Mouse (Mus musculus): ENCODE results near the gene Zfp558. TPM values are rescaled to one million over a fixed set of nuclear protein-coding genes. Genes with fewer than 3 reads are reported as not detected.
"Not testable (repeated sequence)": the region's sequence is repeated elsewhere in the genome, so short reads cannot be mapped to it uniquely, and the experiment has no call there.

Gene Zfp558
- 2.1 and 4.8 TPM in 2 replicates for total RNA-seq (2017)

DNA sequence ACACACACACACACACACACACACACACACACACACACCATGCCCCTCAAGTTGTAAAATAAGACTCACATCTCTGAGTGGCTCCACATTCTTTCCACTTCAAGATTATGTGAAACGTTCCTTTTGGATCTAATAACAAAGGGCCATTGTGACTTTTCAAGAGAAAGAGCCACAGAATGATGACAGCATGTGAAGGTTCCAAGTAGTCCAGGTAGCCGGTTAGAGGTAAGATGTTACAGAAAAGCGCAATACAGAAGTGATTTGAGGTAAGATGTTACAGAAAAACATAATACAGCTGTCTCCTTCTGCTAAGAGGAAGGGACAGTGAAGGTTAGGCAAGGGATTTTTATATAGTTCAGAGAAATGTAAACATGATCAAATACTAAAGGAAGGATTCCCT lies at the start of gene Zfp558, which contains the start of gene Mbd3l1:
TSS of gene Zfp558 (minus strand) at position 101 of the 400 bp plus-strand sequence.
TSS of gene Mbd3l1 (plus strand) at position 192 of the 400 bp plus-strand sequence.
- ATAC-seq (replicated peaks in 1 of 2; ENCODE audit: insufficient read depth in 1 of 2, low FRiP score in 2 of 2, low TSS enrichment in 1 of 2, low read depth in 1 of 2, poor library complexity in 2 of 2, severe bottlenecking in 2 of 2): no peak

- no peak for ATAC-seq (replicated peaks in 1 of 2; ENCODE audit: insufficient read depth in 1 of 2, low FRiP score in 2 of 2, low TSS enrichment in 1 of 2, low read depth in 1 of 2, poor library complexity in 2 of 2, severe bottlenecking in 2 of 2)
Observed at GRCm38 (mm10) chr9:18508098-18508497, 30.0 kb upstream of the Zfp558 start.

DNA sequence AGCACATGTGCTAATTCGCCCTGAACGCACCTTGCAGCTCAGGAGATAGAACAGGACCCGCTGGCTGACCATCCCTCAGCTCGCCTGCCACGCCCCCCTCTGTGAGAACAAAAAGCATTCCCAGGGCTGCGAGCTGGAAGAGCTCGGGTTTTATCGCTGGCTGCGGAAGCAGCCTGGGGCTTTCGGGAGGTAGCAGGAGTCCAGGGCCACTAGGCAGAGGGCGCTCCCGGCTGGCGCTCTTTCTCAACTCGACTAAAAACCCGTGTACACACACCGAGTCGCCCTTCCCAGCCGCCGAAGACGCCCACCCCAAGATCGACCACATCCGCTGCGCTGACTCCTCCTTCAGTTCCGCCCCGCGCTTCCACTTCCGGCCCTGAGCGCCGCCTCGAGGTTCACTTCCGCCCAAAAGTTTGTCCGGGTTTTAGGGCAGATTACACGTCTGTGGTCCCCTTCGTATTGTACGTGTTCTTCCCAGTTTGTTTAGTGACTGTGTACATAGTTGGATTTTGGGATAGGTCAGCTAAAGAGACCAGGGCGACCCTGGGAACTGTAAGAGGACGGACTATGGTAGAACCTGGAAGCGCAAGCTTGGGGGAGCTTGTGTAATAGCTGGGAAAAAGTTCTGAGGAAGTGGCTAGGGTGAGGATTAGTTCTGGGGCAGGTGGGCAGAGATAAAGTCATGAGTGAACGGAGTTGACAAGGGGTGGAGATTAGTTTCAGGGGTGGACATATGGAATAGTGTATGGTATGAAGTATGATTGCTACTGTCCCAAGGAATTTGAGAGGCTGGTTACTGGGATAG lies 4.5 kb downstream of the Zfp558 start:
- peak; percentile 97 to 98 for ATAC-seq (replicated peaks in 1 of 2; ENCODE audit: insufficient read depth in 1 of 2, low FRiP score in 2 of 2, low TSS enrichment in 1 of 2, low read depth in 1 of 2, poor library complexity in 2 of 2, severe bottlenecking in 2 of 2)

GRCm38 (mm10) chr9:18468005-18468404 lies 10.1 kb downstream of the Zfp558 start:
- ATAC-seq (replicated peaks in 1 of 2; ENCODE audit: insufficient read depth in 1 of 2, low FRiP score in 2 of 2, low TSS enrichment in 1 of 2, low read depth in 1 of 2, poor library complexity in 2 of 2, severe bottlenecking in 2 of 2): peak in 1 of 2 experiments; percentile 25; a peak in 1 of 4 replicates

GRCm38 (mm10) chr9:18467350-18467749 lies 10.7 kb downstream of the Zfp558 start:
- no peak for ATAC-seq (replicated peaks in 1 of 2; ENCODE audit: insufficient read depth in 1 of 2, low FRiP score in 2 of 2, low TSS enrichment in 1 of 2, low read depth in 1 of 2, poor library complexity in 2 of 2, severe bottlenecking in 2 of 2)

- ATAC-seq (replicated peaks in 1 of 2; ENCODE audit: insufficient read depth in 1 of 2, low FRiP score in 2 of 2, low TSS enrichment in 1 of 2, low read depth in 1 of 2, poor library complexity in 2 of 2, severe bottlenecking in 2 of 2): no peak
Observed at GRCm38 (mm10) chr9:18456520-18456919, 21.5 kb downstream of the Zfp558 start.

DNA sequence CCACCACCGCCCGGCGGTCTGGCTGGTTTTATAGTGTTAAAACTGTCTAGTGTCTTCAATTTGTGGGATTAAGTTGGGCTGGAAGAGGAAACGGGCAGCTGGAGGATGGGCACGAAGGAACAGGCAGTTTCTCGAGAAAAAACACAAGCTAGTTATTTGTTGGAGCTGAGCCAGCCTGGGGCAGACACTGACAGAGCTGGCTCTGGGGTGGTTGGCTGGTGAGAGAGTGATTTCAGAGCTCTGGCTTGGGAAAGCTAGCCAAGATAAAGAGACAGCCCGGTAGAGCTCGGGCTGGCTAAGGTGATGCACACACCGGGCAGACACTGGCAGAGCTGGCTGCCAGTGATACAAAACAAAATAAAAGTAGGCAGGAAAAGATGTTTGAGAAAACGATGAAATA lies 46.4 kb downstream of the Zfp558 start:
- no peak for ATAC-seq (replicated peaks in 1 of 2; ENCODE audit: insufficient read depth in 1 of 2, low FRiP score in 2 of 2, low TSS enrichment in 1 of 2, low read depth in 1 of 2, poor library complexity in 2 of 2, severe bottlenecking in 2 of 2)

GRCm38 (mm10) chr9:18430354-18430753 lies 47.7 kb downstream of the Zfp558 start, which contains the start of gene Mbd3l2:
Gene Mbd3l2, plus strand, starts transcription at chr9:18430654.
- ATAC-seq (replicated peaks in 1 of 2; ENCODE audit: insufficient read depth in 1 of 2, low FRiP score in 2 of 2, low TSS enrichment in 1 of 2, low read depth in 1 of 2, poor library complexity in 2 of 2, severe bottlenecking in 2 of 2): no peak

DNA sequence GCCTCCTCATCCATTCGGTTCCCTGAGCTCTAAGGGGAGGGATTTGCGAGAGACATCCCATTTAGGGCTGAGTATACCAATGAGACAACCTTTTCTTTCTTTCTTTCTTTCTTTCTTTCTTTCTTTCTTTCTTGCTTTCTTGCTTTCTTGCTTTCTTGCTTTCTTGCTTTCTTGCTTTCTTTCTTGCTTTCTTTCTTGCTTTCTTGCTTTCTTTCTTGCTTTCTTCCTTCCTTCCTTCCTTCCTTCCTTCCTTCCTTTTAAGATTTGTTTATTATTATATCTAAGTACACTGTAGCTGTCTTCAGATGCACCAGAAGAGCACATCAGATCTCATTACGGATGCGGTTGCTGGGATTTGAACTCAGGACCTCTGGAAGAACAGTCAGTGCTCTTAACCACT lies 65.7 kb downstream of the Zfp558 start:
- not testable (repeated sequence) for ATAC-seq (replicated peaks in 1 of 2; ENCODE audit: insufficient read depth in 1 of 2, low FRiP score in 2 of 2, low TSS enrichment in 1 of 2, low read depth in 1 of 2, poor library complexity in 2 of 2, severe bottlenecking in 2 of 2)

Other genes with a start within 250 kb of the Zfp558 start
- gene Chordc1, start 186.1 kb downstream of the Zfp558 start, total RNA-seq (2017): 137 and 175 TPM in 2 replicates
- gene Naalad2, start 75.3 kb downstream of the Zfp558 start, total RNA-seq (2017): not detected in 2 replicates
- gene Ubtfl1, start 73.8 kb downstream of the Zfp558 start, total RNA-seq (2017): not detected in 2 replicates
- gene Mbd3l2, start 47.6 kb downstream of the Zfp558 start, total RNA-seq (2017): 0.45 TPM in 1 of 2 replicates, not detected in the other
- not detected in 2 replicates for gene Mbd3l1, start 91 bp upstream of the Zfp558 start, total RNA-seq (2017)
- gene Muc16, start 196.3 kb upstream of the Zfp558 start, total RNA-seq (2017): not detected in 2 replicates

All from hematopoietic stem cell, adult 5-6 weeks (primary cell).